Mouse (Mus musculus) layer of hippocampus, adult 9-10 months (tissue): ENCODE measurements around the gene Cinp.

Experiments used
- DNase-seq: peaks from one replicate; pipeline ENCODE4 v3.0.0; 2022; ENCODE audit warnings: low spot score

Gene Cinp

GRCm38 (mm10) chr12:110830293-110831024, 58.5 kb downstream of the Cinp start:
- DNase-seq, result no peak

GRCm38 (mm10) chr12:110828908-110829307, 60.0 kb downstream of the Cinp start:
- no peak for DNase-seq
